ENCODE assay signal across 8 mouse cellular contexts in genomic region chr6:42324482-42325267, GRCm38 (mm10). TPM values are rescaled to one million over a fixed set of nuclear protein-coding genes. Genes with fewer than 3 reads are reported as not detected.
DNase-seq lines count a peak whose midpoint lies in the region; ATAC-seq lines count a peak whose summit lies in the region.

Fam131b (minus strand) TSS chr6:42324643.

- H3K4me2 ChIP-seq in kidney, embryonic 15.5 days: peak within 1 kb of the TSS; percentile 99
- peak within 1 kb of the TSS; percentile 69 for H3K4me2 ChIP-seq in liver, embryonic 13.5 days
- peak within 1 kb of the TSS; percentile 80 for H3K4me2 ChIP-seq in neural tube, embryonic 15.5 days

- 0 out of 2 replicates have a peak, but pooled peaks have one; percentile 3 for ATAC-seq in common myeloid progenitor, adult 5-6 weeks (replicated peaks; ENCODE audit: low read depth, poor library complexity, severe bottlenecking)
- peak; percentile 76 for ATAC-seq in kidney, embryonic 15.5 days (replicated peaks; ENCODE audit: low FRiP score)
- no peak for ATAC-seq in liver, embryonic 13.5 days (ENCODE audit: low read depth)
- ATAC-seq in neural tube, embryonic 15.5 days (ENCODE audit: low FRiP score): peak; percentile 93

- H3K36me3 ChIP-seq in kidney, embryonic 15.5 days: no peaks in the 10 kb centered on the region
- H3K36me3 ChIP-seq in liver, embryonic 13.5 days: no peaks in the 10 kb centered on the region
- H3K36me3 ChIP-seq in neural tube, embryonic 15.5 days: peaks cover 9% of the 10 kb centered on the region; the same call in 1 of the 2 replicates

- peak within 1 kb of the TSS; percentile 67 for H3K4me3 ChIP-seq in kidney, embryonic 15.5 days (replicated peaks)
- H3K4me3 ChIP-seq in liver, embryonic 13.5 days (replicated peaks): peak within 1 kb of the TSS; percentile 52
- peak within 1 kb of the TSS; percentile 64 for H3K4me3 ChIP-seq in neural tube, embryonic 15.5 days (replicated peaks)

- peaks cover 43% of the 10 kb centered on the region for H3K27me3 ChIP-seq in kidney, embryonic 15.5 days
- peaks cover 61% of the 10 kb centered on the region for H3K27me3 ChIP-seq in liver, embryonic 13.5 days
- no peaks in the 10 kb centered on the region for H3K27me3 ChIP-seq in neural tube, embryonic 15.5 days (replicated peaks)

- H3K27ac ChIP-seq in kidney, embryonic 15.5 days: no peak within 1 kb of the TSS
- no peak within 1 kb of the TSS for H3K27ac ChIP-seq in liver, embryonic 13.5 days
- peak within 1 kb of the TSS; percentile 93 for H3K27ac ChIP-seq in neural tube, embryonic 15.5 days (replicated peaks)

- DNase-seq in lung, adult 18-20 months: peak; percentile 10 to 14
- DNase-seq in lung, postnatal 25 days (ENCODE audit: low spot score): no peak
- DNase-seq in heart, adult 8-10 months (ENCODE audit: low spot score): peak; percentile 11
- DNase-seq in liver, embryonic 13.5 days: no peak
- DNase-seq in adipocyte (ENCODE audit: low spot score): no peak

- H3K4me1 ChIP-seq in kidney, embryonic 15.5 days: peaks cover 22% of the 10 kb centered on the region
- H3K4me1 ChIP-seq in liver, embryonic 13.5 days (replicated peaks): peaks cover 34% of the 10 kb centered on the region
- peaks cover 38% of the 10 kb centered on the region for H3K4me1 ChIP-seq in neural tube, embryonic 15.5 days

- WGBS in kidney, embryonic 15.5 days: under 1% methylated on average over 37 of the region's 68 CpGs
- 1% methylated on average over 36 of the region's 68 CpGs for WGBS in liver, embryonic 13.5 days (ENCODE audit: insufficient replicate concordance)
- under 1% methylated on average over 42 of the region's 68 CpGs for WGBS in neural tube, embryonic 15.5 days

- peak within 1 kb of the TSS; percentile 53 for H3K9ac ChIP-seq in kidney, embryonic 15.5 days
- H3K9ac ChIP-seq in liver, embryonic 13.5 days: no peak within 1 kb of the TSS
- peak within 1 kb of the TSS; percentile 73 for H3K9ac ChIP-seq in neural tube, embryonic 15.5 days (replicated peaks)

- H3K9me3 ChIP-seq in kidney, embryonic 15.5 days (replicated peaks): no peaks in the 10 kb centered on the region
- H3K9me3 ChIP-seq in liver, embryonic 13.5 days (replicated peaks): no peaks in the 10 kb centered on the region
- no peaks in the 10 kb centered on the region for H3K9me3 ChIP-seq in neural tube, embryonic 15.5 days (replicated peaks)

RNA-seq across cellular contexts. Expression of gene Fam131b, which starts in this region (rescaled TPM):
- not detected in 2 replicates for total RNA-seq in common myeloid progenitor, adult 5-6 weeks (2017)
- under 1 TPM; 0.44 to 0.82 (median 0.51) TPM for total RNA-seq in heart, adult 8-10 months (2022)
- 0.24 and 0.26 TPM in 2 replicates for polyA plus RNA-seq in kidney, embryonic 15.5 days (2015; fragmentation: Nextera tagmentation; extraction: Ambion mirVana)
- 0.05 TPM in 2 replicates for polyA plus RNA-seq in liver, embryonic 13.5 days (2015; fragmentation: Nextera tagmentation; extraction: Ambion mirVana)
- 6.9 and 8.2 TPM in 2 replicates for polyA plus RNA-seq in neural tube, embryonic 15.5 days (2015; fragmentation: Nextera tagmentation; extraction: Ambion mirVana)

Comparison
In these comparisons a context has a peak if more than half of its experiments do, and no peak if none do; other contexts are left out.
1. DNase-seq: peak in lung, adult 18-20 months (2 of 2); none in lung, postnatal 25 days (single experiment), liver, embryonic 13.5 days (single experiment) and adipocyte (single experiment).
2. Peak in ATAC-seq in common myeloid progenitor, adult 5-6 weeks; RNA of the gene not detected or under 1 TPM.
3. Peak in DNase-seq in heart, adult 8-10 months; RNA of the gene not detected or under 1 TPM.
4. Peak in ATAC-seq, H3K4me3 ChIP-seq, H3K9ac ChIP-seq and H3K4me2 ChIP-seq in kidney, embryonic 15.5 days; RNA of the gene not detected or under 1 TPM.
5. Peak in every context shown above with its lines, with median percentiles within 50 percentile points of each other: H3K4me2 ChIP-seq and H3K4me3 ChIP-seq.